8 mouse cellular contexts compared by ENCODE assay signal in genomic region chr13:31082448-31083140, GRCm38 (mm10).
DNase-seq lines count a peak whose midpoint lies in the region; TF ChIP-seq lines count a peak whose summit lies in the region.
"Had no signal": no experiment of that assay in that cellular context is flagged by ENCODE, and none has a peak within 500 bp of the region (broad histone marks: within the 10 kb centered on the region; RNA-seq: fewer than 3 reads in every experiment).

No protein-coding gene starts in this region.

- H3K27me3 ChIP-seq in C2C12 (ENCODE audit: control insufficient read depth, insufficient read depth, insufficient read length) = no peaks in the 10 kb centered on the region

- no peak overlapping the region for H3ac ChIP-seq in C2C12 (ENCODE audit: control insufficient read depth, insufficient read length, low read depth)

- H3K79me2 ChIP-seq in C2C12 (ENCODE audit: control insufficient read depth, insufficient read depth) = no peaks in the 10 kb centered on the region

- H3K36me3 ChIP-seq in C2C12 (ENCODE audit: control insufficient read depth, insufficient read depth) = no peaks in the 10 kb centered on the region
- H3K36me3 ChIP-seq: limb, embryonic 15.5 days had no signal

- no peaks in the 10 kb centered on the region for H3K79me3 ChIP-seq in C2C12 (ENCODE audit: low read depth)

- DNase-seq in MEL-GATA-1-ER (ENCODE audit: extremely low read depth, low read depth) = peak; percentile 50
- peak; percentile 64 for DNase-seq in cerebellum, adult 8-10 months
- peak; percentile 6 to 17 for DNase-seq in gastrocnemius, adult 8-10 months (ENCODE audit: low spot score in 2 of 2)
- DNase-seq in layer of hippocampus, adult 11-12 months (ENCODE audit: low spot score) = peak; percentile 82
- DNase-seq in lung, postnatal 10 days = peak; percentile 88
- peak; percentile 82 for DNase-seq in retina, postnatal 1 day

- H3K4me3 ChIP-seq in C2C12 (ENCODE audit: insufficient read depth, poor library complexity, severe bottlenecking) = no peak overlapping the region
- H3K4me3 ChIP-seq: limb, embryonic 15.5 days had no signal

- TF ChIP-seq CTCF in C2C12 (IDR thresholded peaks at IDR 0.05; ENCODE audit: control insufficient read depth, insufficient read depth, insufficient read length) = no peak

TF ChIP-seq in C2C12, 6 proteins besides CTCF, POLR2A, EP300 and RAD21:
- TF ChIP-seq CEBPB (IDR thresholded peaks at IDR 0.05; ENCODE audit: low read depth) = no peak
- TF ChIP-seq FOSL1 (IDR thresholded peaks at IDR 0.05; ENCODE audit: insufficient read depth, low read length, poor library complexity, severe bottlenecking) = no peak
- TF ChIP-seq MAX (IDR thresholded peaks at IDR 0.05) = no peak
- peak; percentile 38 for TF ChIP-seq MYOD1 (IDR thresholded peaks at IDR 0.05; ENCODE audit: control insufficient read depth, insufficient read length, low read depth)

Comparison
In these comparisons a context has a peak if more than half of its experiments do, and no peak if none do; other contexts are left out.
1. DNase-seq: peak in every context shown above with its lines; median percentile 88 in lung, postnatal 10 days; 82 in layer of hippocampus, adult 11-12 months; 82 in retina, postnatal 1 day; 64 in cerebellum, adult 8-10 months; 50 in MEL-GATA-1-ER; 12 in gastrocnemius, adult 8-10 months.